Mouse (Mus musculus): Measurements from ENCODE around the gene Ckap2l.
A peak's percentile ranks its signal among the peaks of the same experiment; 100 is the strongest.

The Ckap2l gene

GRCm38 (mm10) chr2:129296671-129297588 lies at the start of gene Ckap2l:
Gene Ckap2l, minus strand, starts transcription at chr2:129297212.
- DNase-seq (ENCODE audit: low read depth, low spot score) = peak; percentile 97

GRCm38 (mm10) chr2:129338138-129338621 lies 41.2 kb upstream of the Ckap2l start:
- no peak for DNase-seq (ENCODE audit: low read depth, low spot score)

GRCm38 (mm10) chr2:129333471-129333870 lies 36.5 kb upstream of the Ckap2l start:
- DNase-seq (ENCODE audit: low read depth, low spot score) = no peak

- DNase-seq (ENCODE audit: low read depth, low spot score) = no peak
Observed at GRCm38 (mm10) chr2:129330540-129330939, 33.5 kb upstream of the Ckap2l start.

GRCm38 (mm10) chr2:129330024-129330423 lies 33.0 kb upstream of the Ckap2l start:
- no peak for DNase-seq (ENCODE audit: low read depth, low spot score)

- DNase-seq (ENCODE audit: low read depth, low spot score) = no peak
Observed at GRCm38 (mm10) chr2:129328238-129328637, 31.2 kb upstream of the Ckap2l start.

- no peak for DNase-seq (ENCODE audit: low read depth, low spot score)
Observed at GRCm38 (mm10) chr2:129324216-129324615, 27.2 kb upstream of the Ckap2l start.

- no peak for DNase-seq (ENCODE audit: low read depth, low spot score)
Observed at GRCm38 (mm10) chr2:129322117-129322635, 25.2 kb upstream of the Ckap2l start.

GRCm38 (mm10) chr2:129320033-129320605 lies 23.1 kb upstream of the Ckap2l start:
- no peak for DNase-seq (ENCODE audit: low read depth, low spot score)

GRCm38 (mm10) chr2:129315831-129316230 lies 18.8 kb upstream of the Ckap2l start:
- DNase-seq (ENCODE audit: low read depth, low spot score) = no peak

- no peak for DNase-seq (ENCODE audit: low read depth, low spot score)
Observed at GRCm38 (mm10) chr2:129314880-129315279, 17.9 kb upstream of the Ckap2l start.

- DNase-seq (ENCODE audit: low read depth, low spot score) = peak; percentile 59
Observed at GRCm38 (mm10) chr2:129313934-129314333, 16.9 kb upstream of the Ckap2l start.

GRCm38 (mm10) chr2:129309836-129310235 lies 12.8 kb upstream of the Ckap2l start, which contains the start of gene Il1a:
Gene Il1a, minus strand, starts transcription at chr2:129309972.
- DNase-seq (ENCODE audit: low read depth, low spot score) = no peak

GRCm38 (mm10) chr2:129306020-129306419 lies 9.0 kb upstream of the Ckap2l start:
- DNase-seq (ENCODE audit: low read depth, low spot score) = no peak

GRCm38 (mm10) chr2:129297589-129297982 lies 574 bp upstream of the Ckap2l start:
- DNase-seq (ENCODE audit: low read depth, low spot score) = no peak

- no peak for DNase-seq (ENCODE audit: low read depth, low spot score)
Observed at GRCm38 (mm10) chr2:129296086-129296485, 926 bp downstream of the Ckap2l start.

- no peak for DNase-seq (ENCODE audit: low read depth, low spot score)
Observed at GRCm38 (mm10) chr2:129295075-129295474, 1.9 kb downstream of the Ckap2l start.

GRCm38 (mm10) chr2:129273823-129274222 lies 23.2 kb downstream of the Ckap2l start:
- no peak for DNase-seq (ENCODE audit: low read depth, low spot score)

- DNase-seq (ENCODE audit: low read depth, low spot score) = no peak
Observed at GRCm38 (mm10) chr2:129270621-129271020, 26.4 kb downstream of the Ckap2l start.

- DNase-seq (ENCODE audit: low read depth, low spot score) = no peak
Observed at GRCm38 (mm10) chr2:129269986-129270385, 27.0 kb downstream of the Ckap2l start.

- no peak for DNase-seq (ENCODE audit: low read depth, low spot score)
Observed at GRCm38 (mm10) chr2:129269161-129269643, 27.8 kb downstream of the Ckap2l start.

- DNase-seq (ENCODE audit: low read depth, low spot score) = no peak
Observed at GRCm38 (mm10) chr2:129267738-129268137, 29.3 kb downstream of the Ckap2l start.
